Mouse (Mus musculus) lung, adult 2 months (tissue): ENCODE results near the gene Ctsw.

Experiments used
- CTCF ChIP-seq: fragments of 200-500 bp; IDR thresholded peaks from 2 replicates; pipeline ENCODE4 v1.5.1; 2011; ENCODE audit warnings: mild to moderate bottlenecking, low read length, control low read depth; ENCODE audit not compliant: insufficient read depth
- POLR2A ChIP-seq: fragments of 200-500 bp; IDR thresholded peaks from 2 replicates; pipeline ENCODE4 v1.6.1; 2011; ENCODE audit warnings: low read depth, mild to moderate bottlenecking, control low read depth, low read length, borderline replicate concordance; ENCODE audit errors: extremely low read depth

DNA sequence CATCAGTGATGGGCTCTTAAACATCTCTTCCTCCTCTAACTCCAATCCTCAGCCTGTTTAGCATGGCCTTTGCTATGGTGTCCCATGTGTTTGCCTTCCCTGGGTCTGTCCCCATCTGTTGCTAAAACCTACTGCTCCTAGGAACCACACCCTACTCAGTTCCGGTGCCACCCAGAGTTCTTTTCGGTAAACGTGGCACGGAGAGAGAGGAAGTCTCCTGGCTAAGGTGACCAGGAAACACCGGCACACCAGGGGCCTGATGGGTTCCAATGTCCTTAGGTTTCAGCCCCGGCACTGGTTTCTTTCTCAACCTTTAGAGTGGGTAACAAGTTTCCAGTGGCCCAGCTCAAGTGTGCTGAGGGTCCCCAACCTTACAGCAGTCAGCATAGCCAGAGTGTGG lies 47.7 kb downstream of the Ctsw start:
- TF ChIP-seq CTCF (no peak), POLR2A (no peak)
